Mouse (Mus musculus): ENCODE measurements at regions not wholly inside any gene's neighbourhood (a gene's known extent, or its start where the extent isn't known, plus 50 kb on each side); places are given as distances from the start of the nearest gene placed in this dataset.

DNA sequence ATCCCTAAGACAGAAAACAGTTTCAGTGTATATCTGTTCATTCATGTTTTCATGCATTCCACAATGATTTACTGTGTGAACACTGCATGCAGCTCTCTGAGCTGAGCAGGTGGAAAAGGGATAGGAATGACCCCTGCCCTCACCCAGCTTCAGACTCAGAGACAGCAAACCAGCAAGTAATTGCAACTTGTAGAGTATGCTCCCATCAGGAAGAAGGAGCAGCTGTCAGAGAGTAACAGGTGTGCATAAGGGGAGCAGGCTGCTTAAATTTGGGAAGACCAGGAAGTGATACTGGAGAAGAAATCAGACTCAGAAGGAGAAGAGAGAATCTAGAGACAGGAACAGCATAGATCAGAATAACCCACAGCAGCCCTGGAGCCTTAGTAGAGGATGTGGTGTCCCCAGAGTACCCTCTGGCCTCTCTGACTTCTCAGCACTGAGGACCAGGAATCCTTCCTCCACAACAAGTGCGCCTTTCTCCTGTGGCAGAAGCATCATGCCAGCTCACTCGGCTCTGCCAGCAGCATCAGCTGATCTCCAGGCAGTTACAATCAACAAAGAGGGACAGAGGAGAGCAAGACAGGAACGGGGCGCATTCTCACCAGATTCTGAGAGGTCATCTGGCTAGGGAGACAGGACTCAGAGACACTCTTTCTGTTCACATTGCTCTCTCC, 116.5 kb upstream of the Ncam1 start:
- no peak overlapping the region for H3K27ac ChIP-seq (ENCODE audit: low read length)
- no peak for ATAC-seq
- no peaks in the 10 kb centered on the region for H3K4me1 ChIP-seq (ENCODE audit: insufficient read depth, low read depth, low read length)

GRCm38 (mm10) chr9:49913677-49914076, 115.0 kb upstream of the Ncam1 start:
- H3K9ac ChIP-seq (replicated peaks; ENCODE audit: low read depth) = no peak overlapping the region
- H3K9me3 ChIP-seq (ENCODE audit: low read length) = no peaks in the 10 kb centered on the region
- no peak overlapping the region for H3K27ac ChIP-seq (ENCODE audit: low read length)
- DNase-seq (ENCODE audit: low spot score) (no peak), ATAC-seq (no peak)
- H3K4me3 ChIP-seq (ENCODE audit: low read depth, low read length) = no peak overlapping the region
- H3K27me3 ChIP-seq (replicated peaks; ENCODE audit: insufficient read depth, low read length) = no peaks in the 10 kb centered on the region
- no peaks in the 10 kb centered on the region for H3K4me1 ChIP-seq (ENCODE audit: insufficient read depth, low read depth, low read length)
- TF ChIP-seq CTCF (IDR thresholded peaks at IDR 0.05) = no peak
- TF ChIP-seq EP300 (IDR thresholded peaks at IDR 0.05) = no peak
- WGBS = 76% methylated on average over 4 of the region's 4 CpGs
- no peaks in the 10 kb centered on the region for H3K36me3 ChIP-seq (ENCODE audit: insufficient read depth, low read length)
- no peak overlapping the region for H3K4me2 ChIP-seq (replicated peaks; ENCODE audit: low read depth, low read length)

More for the DNA sequence above, 116.5 kb upstream of the Ncam1 start:
- H3K4me3 ChIP-seq (ENCODE audit: low read depth, low read length) = no peak overlapping the region
- H3K9me3 ChIP-seq (ENCODE audit: low read length) = no peaks in the 10 kb centered on the region
- WGBS = 58% methylated on average over 4 of the region's 4 CpGs
- H3K4me2 ChIP-seq (replicated peaks; ENCODE audit: low read depth, low read length) = no peak overlapping the region
- no peaks in the 10 kb centered on the region for H3K36me3 ChIP-seq (ENCODE audit: insufficient read depth, low read length)
- no peaks in the 10 kb centered on the region for H3K27me3 ChIP-seq (replicated peaks; ENCODE audit: insufficient read depth, low read length)
- no peak for DNase-seq (ENCODE audit: low spot score)
- H3K9ac ChIP-seq (replicated peaks; ENCODE audit: low read depth) = no peak overlapping the region
- TF ChIP-seq EP300 (IDR thresholded peaks at IDR 0.05) (no peak), CTCF (IDR thresholded peaks at IDR 0.05) (no peak)

- Histone ChIP-seq H3K27ac (ENCODE audit: low read length) (no peak overlapping the region), H3K9ac (replicated peaks; ENCODE audit: low read depth) (no peak overlapping the region), H3K9me3 (ENCODE audit: low read length) (no peaks in the 10 kb centered on the region), H3K4me2 (replicated peaks; ENCODE audit: low read depth, low read length) (no peak overlapping the region), H3K4me1 (ENCODE audit: insufficient read depth, low read depth, low read length) (no peaks in the 10 kb centered on the region), H3K27me3 (replicated peaks; ENCODE audit: insufficient read depth, low read length) (no peaks in the 10 kb centered on the region), H3K4me3 (ENCODE audit: low read depth, low read length) (no peak overlapping the region), H3K36me3 (ENCODE audit: insufficient read depth, low read length) (no peaks in the 10 kb centered on the region)
- ATAC-seq (no peak), DNase-seq (ENCODE audit: low spot score) (no peak)
- TF ChIP-seq EP300 (IDR thresholded peaks at IDR 0.05) (no peak), CTCF (IDR thresholded peaks at IDR 0.05) (no peak)
- 70% methylated on average over 1 of the region's 1 CpGs for WGBS
Measured at GRCm38 (mm10) chr9:49912306-49912705, 113.6 kb upstream of the Ncam1 start.

- Histone ChIP-seq H3K27me3 (replicated peaks; ENCODE audit: insufficient read depth, low read length) (no peaks in the 10 kb centered on the region), H3K4me1 (ENCODE audit: insufficient read depth, low read depth, low read length) (no peaks in the 10 kb centered on the region), H3K4me2 (replicated peaks; ENCODE audit: low read depth, low read length) (no peak overlapping the region), H3K9ac (replicated peaks; ENCODE audit: low read depth) (no peak overlapping the region), H3K9me3 (ENCODE audit: low read length) (no peaks in the 10 kb centered on the region), H3K4me3 (ENCODE audit: low read depth, low read length) (no peak overlapping the region), H3K27ac (ENCODE audit: low read length) (no peak overlapping the region), H3K36me3 (ENCODE audit: insufficient read depth, low read length) (no peaks in the 10 kb centered on the region)
- TF ChIP-seq CTCF (IDR thresholded peaks at IDR 0.05) (no peak), EP300 (IDR thresholded peaks at IDR 0.05) (no peak)
- 34% methylated on average over 4 of the region's 4 CpGs for WGBS
- DNase-seq (ENCODE audit: low spot score) = peak; percentile 9
- ATAC-seq = no peak
Measured at GRCm38 (mm10) chr9:49906306-49906705, 107.6 kb upstream of the Ncam1 start.

GRCm38 (mm10) chr9:49905703-49906102, 107.0 kb upstream of the Ncam1 start:
- H3K9me3 ChIP-seq (ENCODE audit: low read length) = no peaks in the 10 kb centered on the region
- no peaks in the 10 kb centered on the region for H3K4me1 ChIP-seq (ENCODE audit: insufficient read depth, low read depth, low read length)
- ATAC-seq = no peak
- no peak overlapping the region for H3K4me3 ChIP-seq (ENCODE audit: low read depth, low read length)
- no peak for DNase-seq (ENCODE audit: low spot score)
- 53% methylated on average over 4 of the region's 4 CpGs for WGBS
- H3K4me2 ChIP-seq (replicated peaks; ENCODE audit: low read depth, low read length) = no peak overlapping the region
- H3K27ac ChIP-seq (ENCODE audit: low read length) = no peak overlapping the region
- no peak for TF ChIP-seq EP300 (IDR thresholded peaks at IDR 0.05)
- TF ChIP-seq CTCF (IDR thresholded peaks at IDR 0.05) = no peak
- no peaks in the 10 kb centered on the region for H3K36me3 ChIP-seq (ENCODE audit: insufficient read depth, low read length)
- H3K9ac ChIP-seq (replicated peaks; ENCODE audit: low read depth) = no peak overlapping the region
- H3K27me3 ChIP-seq (replicated peaks; ENCODE audit: insufficient read depth, low read length) = no peaks in the 10 kb centered on the region

DNA sequence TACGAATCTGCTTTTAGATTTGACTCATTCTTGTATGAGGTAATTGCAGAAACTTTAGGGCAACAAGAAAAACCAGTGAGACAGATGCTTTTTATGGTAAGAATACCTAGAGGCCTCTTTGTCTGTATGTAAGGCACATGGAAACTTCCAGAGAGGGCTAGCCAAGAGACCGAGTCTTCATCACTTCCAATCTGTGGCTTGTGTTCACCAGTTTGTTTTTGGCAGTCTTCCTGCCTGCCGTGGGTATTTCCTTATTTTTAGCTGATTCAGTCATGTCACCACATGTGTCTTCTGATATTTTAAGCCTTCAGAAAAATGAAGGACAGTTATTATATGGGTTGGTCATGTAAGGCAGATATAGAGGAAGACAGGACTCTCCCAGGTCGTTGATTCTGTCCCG, 100.2 kb upstream of the Ncam1 start:
- TF ChIP-seq EP300 (IDR thresholded peaks at IDR 0.05) = no peak
- no peaks in the 10 kb centered on the region for H3K9me3 ChIP-seq (ENCODE audit: low read length)
- H3K4me1 ChIP-seq (ENCODE audit: insufficient read depth, low read depth, low read length) = no peaks in the 10 kb centered on the region
- H3K9ac ChIP-seq (replicated peaks; ENCODE audit: low read depth) = no peak overlapping the region
- H3K27ac ChIP-seq (ENCODE audit: low read length) = no peak overlapping the region
- no peak overlapping the region for H3K4me2 ChIP-seq (replicated peaks; ENCODE audit: low read depth, low read length)
- no peaks in the 10 kb centered on the region for H3K36me3 ChIP-seq (ENCODE audit: insufficient read depth, low read length)
- ATAC-seq (no peak), DNase-seq (ENCODE audit: low spot score) (no peak)
- H3K27me3 ChIP-seq (replicated peaks; ENCODE audit: insufficient read depth, low read length) = no peaks in the 10 kb centered on the region
- H3K4me3 ChIP-seq (ENCODE audit: low read depth, low read length) = no peak overlapping the region
- WGBS = 66% methylated on average over 5 of the region's 5 CpGs

Data from lung, postnatal 0 days (tissue).